Mouse (Mus musculus) left cerebral cortex, postnatal 14 days (tissue): Measurements from ENCODE around the gene Usp47. TPM values are rescaled to one million over a fixed set of nuclear protein-coding genes. Genes with fewer than 3 reads are reported as not detected.
A peak's percentile ranks its signal among the peaks of the same experiment; 100 is the strongest.

Source experiments
- DNase-seq, 2 experiments: peaks; one replicate each; pipeline ENCODE4 v3.0.0; 2021 to 2022; ENCODE audit warnings: low spot score in 2 of 2, mixed read lengths in 1 of 2
- intact Hi-C: fragments of 180-260 bp; cut with DNase I; formaldehyde crosslinking; loops from one replicate; pipeline ENCODE4 v1.15.1; 2025
- total RNA-seq, 2 experiments: library from RNA; stranded (reverse); gene quantifications; 2 replicates each; pipeline ENCODE4 v1.2.3; 2021

Gene Usp47
- total RNA-seq, 2 experiments from 2014 or later, result 62.9 to 64.3 TPM

DNA sequence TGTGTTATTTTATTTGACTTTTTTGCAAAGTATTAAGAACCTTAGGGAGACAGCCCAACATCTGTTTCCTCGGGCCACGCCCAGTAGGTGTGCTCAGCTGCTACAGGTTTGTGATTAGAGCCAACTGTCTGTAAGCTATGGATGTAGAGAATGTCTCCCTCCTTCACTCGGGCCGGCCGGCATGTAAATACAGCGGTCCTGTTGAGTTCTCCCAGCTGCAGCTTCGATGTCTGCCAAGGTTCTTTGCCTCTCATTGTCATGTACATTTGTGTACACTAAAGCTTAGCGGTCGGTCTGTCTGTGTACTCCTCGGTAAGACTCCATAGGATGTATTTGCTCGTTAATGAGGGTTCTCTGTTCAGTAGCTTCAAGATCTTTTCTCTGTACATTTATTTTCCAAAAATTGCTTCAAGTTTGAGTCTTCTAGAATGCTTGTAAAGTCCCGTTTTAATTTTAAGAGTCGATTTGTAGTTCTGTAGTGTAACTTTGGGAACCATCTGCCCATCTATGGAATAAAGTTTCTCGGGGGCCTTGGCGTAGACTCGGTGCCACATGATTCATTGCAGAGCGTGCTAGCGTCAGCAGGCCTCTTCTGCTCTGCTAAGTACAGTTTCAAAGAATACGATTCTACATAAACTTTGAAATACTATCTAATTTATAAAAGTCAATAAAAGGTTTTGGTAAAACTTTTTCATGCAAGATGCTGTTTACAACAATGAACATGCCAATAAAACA lies 87.5 kb downstream of the Usp47 start:
- DNase-seq, result peak in 1 of 2 experiments; percentile 4
- intact Hi-C loops, result no loop called here

DNA sequence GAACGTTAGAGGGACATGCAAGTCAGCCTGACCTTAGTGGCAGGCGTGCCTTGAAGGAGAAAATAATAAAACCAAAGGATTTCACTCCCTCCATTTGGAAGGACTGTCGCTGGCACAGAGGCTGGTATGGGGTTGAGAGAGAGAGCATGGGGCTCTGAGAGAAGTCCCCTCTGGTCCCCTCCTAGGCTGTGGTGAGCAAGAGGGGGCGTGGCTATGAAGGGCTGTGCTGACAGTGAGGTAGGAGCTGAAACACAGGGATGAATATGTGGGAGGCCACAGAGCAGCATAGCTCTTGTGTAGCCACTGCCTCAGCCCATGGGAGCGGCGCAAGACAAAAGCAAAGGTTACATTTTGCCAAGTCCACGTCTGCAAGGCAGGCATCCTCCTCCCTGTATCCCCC lies 94.2 kb downstream of the Usp47 start:
- no peak for DNase-seq
- intact Hi-C loops, result no loop called here

DNA sequence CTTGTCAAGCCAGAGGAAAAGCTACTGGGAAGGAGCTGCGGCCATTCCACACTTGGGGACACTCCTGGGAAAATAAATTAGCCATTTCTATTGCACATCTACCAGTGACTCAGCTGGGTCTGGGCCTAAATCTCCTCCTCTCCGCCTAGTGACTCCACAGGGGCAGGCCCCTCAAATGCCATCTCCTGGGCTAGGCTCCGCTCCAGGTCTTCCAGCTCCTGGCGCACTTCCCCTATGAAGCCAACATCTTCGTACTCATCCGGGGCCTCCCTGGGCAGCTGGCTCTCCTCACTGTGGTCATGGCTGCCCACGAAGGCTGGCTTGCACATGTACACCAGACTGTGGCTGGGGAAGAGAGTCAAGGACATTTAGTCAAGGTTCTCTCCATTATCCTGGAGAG lies 94.8 kb downstream of the Usp47 start:
- intact Hi-C loops, result no loop called here
- DNase-seq, result no peak

DNA sequence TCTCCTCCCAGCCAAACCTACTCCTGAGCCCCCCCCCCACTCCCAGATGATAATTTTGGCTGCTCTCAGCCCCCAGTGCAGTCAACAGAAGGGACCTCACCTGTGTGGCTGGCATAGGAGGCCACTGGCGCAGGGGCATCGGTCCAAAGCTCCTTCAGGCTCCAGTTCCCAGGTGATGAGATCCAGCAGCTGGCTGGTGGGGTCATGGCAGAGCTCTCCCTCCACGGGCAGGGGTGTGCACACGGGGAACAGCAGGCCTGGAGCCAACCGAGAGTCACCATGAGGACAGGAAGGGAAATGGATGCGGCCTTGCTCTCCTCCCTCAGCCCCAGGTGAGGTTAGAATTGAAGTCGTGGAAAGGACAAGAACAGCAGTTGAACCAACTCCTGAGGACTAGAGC lies 95.9 kb downstream of the Usp47 start:
- intact Hi-C loops, result no loop called here
- no peak for DNase-seq

DNA sequence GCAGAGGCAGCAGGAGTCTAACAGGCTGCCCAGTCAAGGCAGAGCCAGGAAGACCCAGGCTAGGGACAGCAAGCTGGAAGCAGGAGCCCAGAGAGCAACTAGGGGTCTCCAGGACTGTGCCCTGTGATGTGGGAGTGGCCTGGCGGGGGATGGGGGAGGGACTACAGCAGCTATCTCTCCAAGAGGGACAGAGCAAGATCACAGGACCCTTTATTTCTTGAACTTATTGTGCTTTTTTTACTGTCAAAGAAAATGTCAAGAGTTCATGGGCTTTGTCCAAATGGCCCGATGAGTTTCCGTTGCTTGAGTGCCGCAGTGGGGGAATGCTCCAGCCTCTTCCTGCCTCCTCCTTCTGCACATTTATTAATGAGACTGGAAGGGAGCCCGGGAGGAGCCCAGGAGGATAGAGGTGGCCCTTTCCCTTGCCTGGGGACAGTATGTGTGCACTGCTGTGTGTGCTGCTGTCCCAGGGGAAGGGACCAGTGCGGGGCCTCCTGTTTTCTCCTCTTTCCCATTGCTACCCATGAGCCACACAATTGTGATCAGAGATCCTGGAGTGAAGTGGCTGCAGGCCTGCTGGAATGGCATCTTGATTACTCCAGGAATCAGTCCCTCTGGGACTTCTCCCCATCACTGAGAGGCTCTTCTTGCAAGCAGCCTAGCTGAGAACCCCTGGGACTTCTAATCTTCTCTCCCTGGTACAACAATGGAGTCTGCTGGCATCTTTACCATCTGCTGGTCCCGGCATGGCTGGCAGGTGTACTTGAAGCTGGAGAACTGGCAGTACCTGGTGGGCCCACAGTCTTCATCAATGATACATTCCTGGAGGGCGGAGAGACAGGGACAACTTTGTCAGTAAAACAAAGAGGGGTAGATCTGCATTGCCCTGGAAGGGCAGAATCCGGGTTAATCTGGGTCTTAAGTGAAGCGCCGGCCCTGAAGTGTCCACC lies 97.8 kb downstream of the Usp47 start:
- intact Hi-C loops, result loop anchor here (5.0 kb wide), 1 partner anchor 61 kb away; no protein-coding TSS in a partner anchor
- no peak for DNase-seq

DNA sequence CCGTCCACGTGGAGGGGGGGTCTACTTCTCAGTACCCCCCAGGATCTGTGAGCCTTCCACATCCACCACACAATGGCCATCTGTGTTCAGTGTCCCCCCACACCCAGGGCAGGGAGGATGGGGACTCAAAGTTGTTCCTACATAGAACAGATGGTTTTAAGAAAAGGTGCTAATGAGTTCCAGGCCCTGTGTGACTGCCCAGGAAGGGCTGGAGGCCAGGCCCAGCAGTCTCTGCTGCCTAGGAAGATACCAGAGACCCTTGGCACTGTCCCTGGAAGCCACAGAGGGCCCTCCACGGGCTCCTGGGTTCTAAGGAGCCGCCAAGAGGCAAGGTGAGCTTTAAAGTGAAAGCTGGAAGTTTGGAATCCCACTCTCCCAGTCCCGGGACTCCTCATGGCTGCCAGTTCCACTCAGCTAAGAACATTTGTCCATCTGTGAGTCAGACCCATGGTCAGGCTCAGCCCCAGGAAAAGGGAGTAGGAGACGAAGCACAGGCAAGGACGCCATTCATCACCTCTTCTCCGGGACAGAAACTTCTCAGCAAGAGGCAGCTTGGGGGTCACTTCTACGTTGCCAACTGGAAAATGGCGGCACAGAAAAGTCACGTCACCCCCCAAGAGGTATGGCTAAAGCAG lies 98.7 kb downstream of the Usp47 start:
- no peak for DNase-seq
- intact Hi-C loops, result loop anchor here (5.0 kb wide), 1 partner anchor 60 kb away; no protein-coding TSS in a partner anchor

DNA sequence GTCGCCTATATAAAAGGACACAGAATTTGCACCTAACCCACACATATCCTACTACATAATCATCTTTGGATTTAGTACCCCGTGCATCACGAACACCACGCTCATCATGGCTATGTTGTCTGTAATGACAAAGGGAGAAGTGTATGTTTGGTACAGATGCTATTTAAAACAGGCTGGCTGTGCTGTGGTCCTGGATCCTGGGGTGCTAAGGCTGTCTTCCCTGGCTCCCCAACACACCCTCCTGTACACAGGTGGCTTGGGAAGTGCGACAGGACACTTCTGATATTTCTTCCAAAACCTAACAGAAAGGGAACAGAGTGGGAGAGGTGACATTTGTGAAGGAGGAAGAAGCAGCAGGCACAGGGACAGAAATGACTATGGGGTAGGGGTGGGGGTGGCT lies 100.3 kb downstream of the Usp47 start:
- intact Hi-C loops, result loop anchor here (5.0 kb wide), 1 partner anchor 59 kb away; no protein-coding TSS in a partner anchor
- DNase-seq, result peak; percentile 45 to 78

DNA sequence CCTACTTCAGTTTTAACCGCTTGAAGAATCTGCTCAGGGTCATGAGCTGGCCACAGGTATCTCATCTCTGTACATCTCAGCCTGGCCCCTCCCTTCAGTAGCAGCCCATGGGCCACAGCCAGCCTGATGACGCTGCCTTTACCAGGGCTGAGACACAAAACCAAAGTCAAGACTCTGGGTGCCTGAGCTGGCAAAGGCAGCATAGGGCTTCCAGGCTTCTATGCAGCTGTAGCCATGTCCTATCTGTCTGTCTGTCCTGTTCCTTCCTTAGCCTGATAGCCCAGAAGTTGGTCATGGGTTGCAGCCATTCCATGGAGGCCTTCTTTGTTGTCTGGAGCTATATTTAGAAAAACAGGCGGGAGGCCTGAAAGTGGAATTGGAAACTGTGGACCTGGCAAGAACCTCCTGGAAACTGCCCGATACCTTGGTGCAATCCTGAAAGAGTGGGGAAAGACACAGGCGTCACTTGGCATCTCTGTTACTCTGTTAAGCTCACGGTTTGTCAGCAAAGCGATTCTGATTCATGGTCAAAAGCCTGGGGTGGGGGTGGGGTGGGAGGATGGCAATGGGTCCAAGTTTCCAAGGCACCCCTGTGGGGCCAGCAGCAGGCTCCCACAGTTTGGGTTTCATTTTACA lies 102.4 kb downstream of the Usp47 start:
- no peak for DNase-seq
- intact Hi-C loops, result no loop called here

DNA sequence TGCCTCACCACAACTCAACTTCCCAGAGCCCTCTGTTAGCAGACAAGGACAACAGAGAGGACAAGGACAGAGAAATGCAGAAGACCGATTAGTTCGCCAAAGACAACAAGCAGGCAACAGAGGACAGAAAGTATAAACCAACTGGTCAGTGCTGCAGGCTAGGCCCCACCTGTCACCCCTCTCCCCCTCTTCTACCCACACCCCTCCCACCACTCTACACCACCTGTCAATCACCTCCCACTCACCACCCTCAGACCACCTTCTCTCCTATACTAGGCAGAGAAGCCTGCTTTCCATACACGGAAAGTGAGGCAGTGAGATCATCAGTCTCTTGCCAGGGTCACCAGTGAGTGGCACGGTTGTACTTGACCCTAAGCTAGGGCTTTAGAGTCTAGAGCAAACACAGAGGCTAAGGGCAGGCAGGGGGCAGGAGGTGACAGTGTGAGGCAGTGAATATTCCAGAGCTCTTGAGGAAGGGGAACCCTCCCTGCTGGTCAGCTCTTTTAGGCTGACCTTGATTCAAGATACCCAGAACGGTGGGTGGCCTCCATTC lies 103.9 kb downstream of the Usp47 start:
- DNase-seq, result no peak
- intact Hi-C loops, result no loop called here

DNA sequence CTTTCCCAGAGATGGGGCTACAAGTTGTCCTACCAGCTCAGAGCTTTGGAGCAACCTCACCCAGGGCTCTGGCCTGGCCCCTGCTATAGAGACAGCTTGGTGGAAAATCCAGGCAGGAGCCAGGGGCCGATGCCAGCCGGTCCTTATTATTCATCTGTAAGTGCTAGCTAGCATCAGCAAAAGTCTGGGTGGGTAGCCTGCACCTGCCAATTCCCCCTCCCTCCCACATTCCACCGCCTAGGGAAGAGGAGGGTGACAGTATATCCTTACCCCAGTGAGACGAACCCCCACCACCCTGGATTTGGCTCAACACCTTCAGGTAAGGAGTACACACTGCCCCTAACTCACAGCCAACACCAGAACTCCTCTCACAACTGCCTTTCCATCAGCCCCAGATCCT lies 104.7 kb downstream of the Usp47 start:
- intact Hi-C loops, result no loop called here
- no peak for DNase-seq

DNA sequence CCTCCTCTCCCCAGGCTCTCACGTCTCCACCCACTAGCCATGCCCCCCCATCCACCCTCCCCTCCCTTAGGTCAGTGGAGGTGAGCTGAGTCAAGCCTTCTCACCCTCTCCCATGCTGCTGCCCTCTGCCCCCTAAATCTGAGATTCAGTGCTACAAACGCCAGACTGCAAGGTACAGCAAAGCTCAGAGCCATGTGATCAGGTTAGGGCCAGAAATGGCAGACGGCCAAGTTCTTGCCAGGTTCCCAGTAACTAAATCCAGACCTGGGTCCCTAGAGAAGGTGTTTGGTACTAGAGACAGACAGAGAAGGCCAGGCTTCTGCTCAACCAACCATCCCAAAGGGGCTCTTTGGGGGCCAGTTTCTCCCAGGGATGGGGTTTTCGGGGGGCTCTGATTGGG lies 105.5 kb downstream of the Usp47 start:
- no peak for DNase-seq
- intact Hi-C loops, result no loop called here

DNA sequence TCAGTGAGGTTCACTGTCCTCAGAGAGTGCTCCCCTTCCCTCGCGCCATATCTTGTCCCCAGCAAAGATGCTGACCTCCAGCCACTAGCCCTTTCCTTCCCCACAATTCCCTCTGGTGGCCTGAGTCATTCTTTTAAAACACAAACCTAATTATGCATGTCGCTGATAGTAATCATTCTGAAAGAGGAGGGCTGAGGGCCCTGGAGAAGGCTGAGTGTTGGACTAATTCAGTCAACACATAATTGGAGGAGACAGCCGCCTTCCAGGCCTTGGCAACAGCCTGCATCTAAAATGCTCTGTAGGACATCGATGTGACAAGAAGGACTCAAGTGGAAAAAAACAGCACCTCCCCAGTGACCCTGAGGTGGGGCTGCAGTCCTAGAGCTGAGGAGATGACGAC lies 106.5 kb downstream of the Usp47 start:
- no peak for DNase-seq
- intact Hi-C loops, result no loop called here

DNA sequence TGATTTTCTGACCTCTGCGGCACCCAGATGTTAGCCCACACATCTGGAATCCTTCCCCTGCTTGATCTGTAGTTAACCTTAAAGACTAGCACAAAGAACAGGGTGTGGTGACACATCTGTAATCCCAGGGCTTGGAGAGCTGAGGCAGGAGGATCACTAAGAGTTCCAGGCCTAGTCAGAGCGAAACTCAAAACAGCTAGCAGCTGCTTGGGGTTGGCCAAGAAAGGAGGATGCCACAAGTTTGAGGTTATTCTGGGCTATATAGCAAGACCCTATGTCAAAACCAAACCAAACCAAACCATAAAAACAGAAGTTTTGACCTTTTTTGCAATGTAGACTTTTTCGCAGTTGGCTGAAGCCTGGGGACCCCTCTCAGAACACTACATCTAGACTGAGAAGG lies 107.4 kb downstream of the Usp47 start:
- intact Hi-C loops, result no loop called here
- DNase-seq, result no peak

DNA sequence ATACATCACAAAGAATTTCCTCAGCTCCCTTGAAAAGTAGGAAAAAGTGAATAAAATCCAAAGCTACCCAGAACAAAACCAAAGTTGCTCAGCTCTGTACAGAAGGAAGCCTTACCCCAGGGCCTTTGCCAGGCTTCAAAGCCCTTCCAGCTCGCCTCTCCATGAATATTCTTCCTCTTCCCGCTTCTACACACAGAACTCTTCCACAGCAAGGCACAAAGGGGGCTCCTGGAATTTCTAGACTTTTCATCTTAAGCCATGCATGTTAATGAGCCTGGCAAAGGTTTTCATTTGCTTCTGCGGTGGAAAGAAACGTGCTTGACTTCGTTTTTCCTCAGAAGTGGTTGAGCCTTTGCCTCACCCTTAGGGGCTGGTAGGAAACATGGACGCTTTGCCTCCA lies 108.7 kb downstream of the Usp47 start:
- intact Hi-C loops, result no loop called here
- DNase-seq, result no peak

DNA sequence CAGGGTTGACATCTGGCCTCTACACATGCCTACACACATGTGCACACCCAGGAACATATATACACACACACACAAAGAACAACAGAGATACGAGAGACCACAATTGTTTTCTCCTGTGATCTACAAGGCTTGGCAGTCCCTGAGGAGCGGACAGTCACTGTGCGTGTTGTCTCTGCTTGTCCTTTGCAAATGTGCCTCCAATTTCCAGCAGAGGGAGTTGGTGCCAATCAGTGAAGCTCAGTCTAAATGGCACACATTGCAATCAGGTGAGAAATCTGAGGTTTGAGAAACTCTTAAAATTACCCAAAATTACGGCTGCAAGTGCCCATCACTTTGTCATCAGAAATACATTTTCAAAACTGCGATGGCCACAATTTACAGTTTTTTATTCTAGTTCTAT lies 110.0 kb downstream of the Usp47 start:
- intact Hi-C loops, result no loop called here
- no peak for DNase-seq

DNA sequence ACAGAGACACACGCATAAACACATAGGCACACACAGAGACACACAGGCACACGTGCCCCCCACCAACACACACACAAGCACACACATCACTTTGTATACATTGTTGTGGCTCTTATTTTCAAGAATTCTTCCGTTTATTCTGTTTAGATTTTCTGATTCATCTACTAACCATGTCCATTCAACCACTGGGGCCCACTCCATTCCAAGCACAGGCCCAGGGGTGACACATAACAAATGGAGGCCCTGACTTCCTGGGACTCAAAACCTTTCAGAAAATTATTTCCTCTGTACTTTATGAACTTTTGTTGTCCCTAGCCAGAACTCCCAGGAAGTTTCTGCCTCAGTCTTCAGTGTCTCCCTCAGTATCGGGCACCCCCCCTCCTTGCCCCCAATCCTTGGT lies 111.9 kb downstream of the Usp47 start:
- DNase-seq, result no peak
- intact Hi-C loops, result no loop called here

DNA sequence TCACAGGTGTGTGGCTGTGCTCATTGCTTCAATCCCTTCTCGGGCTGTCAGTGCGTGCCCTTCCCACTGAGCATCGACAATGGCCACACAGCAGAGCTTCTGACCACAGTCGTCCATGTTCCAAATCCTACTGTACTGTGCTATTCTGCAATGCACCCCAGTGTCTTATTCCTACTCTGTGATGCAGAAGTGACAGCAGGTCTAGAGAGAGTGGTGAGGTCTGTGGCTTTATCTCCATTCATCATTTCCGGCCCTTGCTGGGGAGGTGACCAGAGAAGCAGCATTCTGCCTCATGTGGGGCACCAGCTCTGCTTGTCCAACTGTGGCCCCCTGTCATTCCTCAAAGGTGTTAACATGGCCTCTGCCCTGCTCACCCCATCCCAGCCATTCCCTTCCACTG lies 113.2 kb downstream of the Usp47 start:
- intact Hi-C loops, result no loop called here
- no peak for DNase-seq

DNA sequence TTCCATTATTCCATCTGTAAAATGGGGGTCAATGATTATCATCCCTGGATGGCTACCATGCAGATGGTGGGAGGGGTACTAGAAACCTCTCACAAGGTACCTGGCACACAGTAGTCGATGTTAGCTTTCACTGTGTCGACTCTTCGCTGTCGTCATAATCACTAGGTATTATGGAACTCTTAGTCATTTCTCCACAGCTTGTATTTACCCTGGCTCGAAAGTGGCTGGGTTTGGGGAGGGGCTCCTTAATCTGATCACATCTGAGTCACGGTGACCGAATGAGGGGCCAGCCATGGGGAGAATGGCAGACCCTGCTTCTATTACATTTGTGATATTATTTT lies 114.8 kb downstream of the Usp47 start:
- DNase-seq, result no peak
- intact Hi-C loops, result no loop called here

DNA sequence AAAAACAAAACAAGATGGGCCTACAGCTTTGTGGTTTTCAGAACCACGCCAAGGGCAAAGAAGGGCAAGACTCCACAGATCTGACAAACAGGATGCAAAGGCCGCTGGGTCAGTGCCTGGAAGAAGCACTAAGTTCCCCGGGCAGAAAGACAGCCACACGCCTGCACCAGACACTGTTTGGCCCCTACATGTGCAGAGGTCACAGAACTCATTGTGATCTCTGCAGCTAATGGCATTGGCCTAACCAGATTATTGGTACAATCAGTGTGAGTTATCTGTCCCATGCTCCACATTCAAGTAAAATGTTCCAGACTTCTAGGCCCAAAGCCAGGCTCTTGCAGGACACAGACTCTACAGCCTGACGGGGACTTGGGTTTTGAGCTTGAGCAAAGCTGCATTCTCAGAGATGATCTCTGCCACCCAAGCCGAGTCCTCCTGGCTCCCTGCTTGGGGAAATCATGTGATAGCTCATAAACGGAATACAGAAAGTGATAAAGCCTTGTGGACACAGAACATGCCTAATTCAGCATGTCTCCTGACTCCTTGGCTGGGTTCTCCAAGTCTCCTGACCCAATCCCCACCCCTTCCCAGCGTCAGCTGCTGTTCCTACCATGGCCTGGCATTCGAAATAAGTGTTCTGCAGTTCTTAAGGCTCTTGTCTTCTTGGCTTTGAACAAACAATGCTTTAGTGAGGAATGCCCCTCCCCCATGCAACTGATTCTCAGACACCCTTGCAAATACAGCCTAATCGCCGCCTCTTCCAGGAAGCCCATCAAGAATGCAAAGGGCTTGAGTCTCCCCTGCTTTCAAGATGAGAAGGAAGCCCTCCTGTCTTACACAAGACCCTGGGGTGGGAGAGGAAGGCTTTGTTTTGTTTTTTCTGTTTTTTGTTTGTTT lies 115.5 kb downstream of the Usp47 start:
- intact Hi-C loops, result no loop called here

More for the DNA sequence above, 115.5 kb downstream of the Usp47 start:
- DNase-seq, result no peak
